Mouse (Mus musculus): ENCODE results near the gene Il17c. TPM values are rescaled to one million over a fixed set of nuclear protein-coding genes. Genes with fewer than 3 reads are reported as not detected.

Gene Il17c
- polyA plus RNA-seq, 1 experiment, result 0.11 TPM

DNA sequence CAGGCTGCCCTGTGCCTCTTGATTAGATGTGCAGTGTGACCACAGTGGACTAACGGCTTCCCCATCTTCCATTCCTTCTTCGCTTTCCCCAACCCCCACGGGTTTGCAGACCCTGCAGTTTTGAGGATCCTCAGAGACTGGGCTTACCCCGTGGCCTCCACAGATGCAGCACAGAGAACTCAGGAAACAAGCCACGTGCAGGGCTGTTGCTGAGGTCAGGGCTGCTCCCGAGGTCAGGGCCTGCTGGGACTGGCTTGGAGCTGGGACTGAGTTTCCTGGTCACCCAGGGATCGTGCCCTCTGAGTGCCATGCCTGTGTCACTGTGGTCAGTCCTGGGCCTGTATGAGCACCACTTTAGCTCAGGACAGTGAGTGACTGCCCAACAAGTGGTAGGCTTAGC, 43.2 kb downstream of the Il17c start:
- no peaks in the 10 kb centered on the region for H3K36me3 ChIP-seq (ENCODE audit: control insufficient read depth, insufficient read depth, low read length)
- no peak for DNase-seq
- H3K27ac ChIP-seq (ENCODE audit: insufficient read depth, low read depth, low read length), result no peak overlapping the region
- WGBS, result 70% methylated on average over 7 of the region's 7 CpGs
- H3K4me3 ChIP-seq (ENCODE audit: insufficient read depth, low read depth, low read length), result no peak overlapping the region
- H3K4me1 ChIP-seq (ENCODE audit: control insufficient read depth, insufficient read depth, low read length), result peaks cover 17% of the 10 kb centered on the region
- no peaks in the 10 kb centered on the region for H3K27me3 ChIP-seq (replicated peaks; ENCODE audit: control insufficient read depth, insufficient read depth, low read length)
- TF ChIP-seq POLR2A (IDR thresholded peaks at IDR 0.05; ENCODE audit: low read depth, low read length), result no peak
- TF ChIP-seq CTCF (conservative IDR thresholded peaks at IDR 0.05; ENCODE audit: insufficient read depth, insufficient read length, low read depth, low read length), result no peak

GRCm38 (mm10) chr8:122467816-122468215, 46.0 kb downstream of the Il17c start:
- peaks cover 6% of the 10 kb centered on the region; the same call in 1 of the 2 replicates for H3K4me1 ChIP-seq (ENCODE audit: control insufficient read depth, insufficient read depth, low read length)
- no peaks in the 10 kb centered on the region for H3K36me3 ChIP-seq (ENCODE audit: control insufficient read depth, insufficient read depth, low read length)
- 89% methylated on average over 13 of the region's 13 CpGs for WGBS
- H3K27me3 ChIP-seq (replicated peaks; ENCODE audit: control insufficient read depth, insufficient read depth, low read length), result no peaks in the 10 kb centered on the region
- H3K4me3 ChIP-seq (ENCODE audit: insufficient read depth, low read depth, low read length), result no peak overlapping the region
- no peak for TF ChIP-seq POLR2A (IDR thresholded peaks at IDR 0.05; ENCODE audit: low read depth, low read length)
- TF ChIP-seq CTCF (conservative IDR thresholded peaks at IDR 0.05; ENCODE audit: insufficient read depth, insufficient read length, low read depth, low read length), result no peak
- H3K27ac ChIP-seq (ENCODE audit: insufficient read depth, low read depth, low read length), result no peak overlapping the region
- no peak for DNase-seq

DNA sequence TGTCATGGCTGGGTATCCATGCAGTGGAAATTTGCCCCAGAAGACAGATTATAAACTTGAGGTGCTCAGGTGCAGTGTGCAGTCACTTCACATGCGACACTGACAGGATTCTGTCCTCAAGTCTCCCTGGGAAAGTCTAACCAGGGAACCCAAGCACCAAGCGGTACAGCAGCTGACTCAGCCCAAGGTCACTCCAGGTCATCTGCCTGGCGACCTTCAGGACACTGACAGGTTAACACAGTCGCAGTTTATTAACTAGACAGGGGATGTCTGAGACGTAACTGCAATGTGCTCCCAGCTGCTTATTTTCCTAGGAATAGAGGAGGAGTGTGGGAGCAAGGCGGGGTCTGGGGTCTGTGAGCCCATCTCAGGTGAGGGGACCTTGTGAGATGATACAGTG, 47.6 kb downstream of the Il17c start:
- peaks cover 6% of the 10 kb centered on the region; the same call in 1 of the 2 replicates for H3K4me1 ChIP-seq (ENCODE audit: control insufficient read depth, insufficient read depth, low read length)
- no peak overlapping the region for H3K4me3 ChIP-seq (ENCODE audit: insufficient read depth, low read depth, low read length)
- H3K36me3 ChIP-seq (ENCODE audit: control insufficient read depth, insufficient read depth, low read length), result no peaks in the 10 kb centered on the region
- H3K27me3 ChIP-seq (replicated peaks; ENCODE audit: control insufficient read depth, insufficient read depth, low read length), result no peaks in the 10 kb centered on the region
- no peak for TF ChIP-seq POLR2A (IDR thresholded peaks at IDR 0.05; ENCODE audit: low read depth, low read length)
- TF ChIP-seq CTCF (conservative IDR thresholded peaks at IDR 0.05; ENCODE audit: insufficient read depth, insufficient read length, low read depth, low read length), result no peak
- H3K27ac ChIP-seq (ENCODE audit: insufficient read depth, low read depth, low read length), result no peak overlapping the region
- 59% methylated on average over 6 of the region's 6 CpGs for WGBS
- peak; percentile 46 for DNase-seq

DNA sequence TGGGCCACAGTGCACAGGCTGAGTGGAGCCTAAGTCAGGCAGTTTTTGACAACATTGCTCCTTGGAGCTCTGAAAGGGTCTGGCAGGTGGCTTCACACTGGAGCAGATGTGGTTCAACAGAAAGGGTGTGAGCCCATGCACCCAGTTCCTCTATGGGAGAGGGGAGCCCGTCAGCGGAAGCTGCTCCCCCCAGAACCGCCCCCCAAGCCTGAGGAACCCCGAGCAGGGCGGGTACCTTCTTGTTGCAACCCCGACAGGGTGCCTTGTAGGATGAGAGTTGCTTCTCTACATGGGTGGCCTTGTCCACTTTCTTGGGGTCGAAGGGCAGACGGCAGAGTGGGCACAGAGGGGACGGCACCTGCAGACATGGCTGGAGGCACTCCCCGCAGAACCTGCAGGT, 48.1 kb downstream of the Il17c start:
- H3K4me3 ChIP-seq (ENCODE audit: insufficient read depth, low read depth, low read length), result no peak overlapping the region
- TF ChIP-seq POLR2A (IDR thresholded peaks at IDR 0.05; ENCODE audit: low read depth, low read length) (no peak), CTCF (conservative IDR thresholded peaks at IDR 0.05; ENCODE audit: insufficient read depth, insufficient read length, low read depth, low read length) (no peak)
- no peaks in the 10 kb centered on the region for H3K27me3 ChIP-seq (replicated peaks; ENCODE audit: control insufficient read depth, insufficient read depth, low read length)
- H3K36me3 ChIP-seq (ENCODE audit: control insufficient read depth, insufficient read depth, low read length), result no peaks in the 10 kb centered on the region
- peaks cover 8% of the 10 kb centered on the region for H3K4me1 ChIP-seq (ENCODE audit: control insufficient read depth, insufficient read depth, low read length)
- no peak for DNase-seq
- 91% methylated on average over 10 of the region's 10 CpGs for WGBS
- H3K27ac ChIP-seq (ENCODE audit: insufficient read depth, low read depth, low read length), result no peak overlapping the region

DNA sequence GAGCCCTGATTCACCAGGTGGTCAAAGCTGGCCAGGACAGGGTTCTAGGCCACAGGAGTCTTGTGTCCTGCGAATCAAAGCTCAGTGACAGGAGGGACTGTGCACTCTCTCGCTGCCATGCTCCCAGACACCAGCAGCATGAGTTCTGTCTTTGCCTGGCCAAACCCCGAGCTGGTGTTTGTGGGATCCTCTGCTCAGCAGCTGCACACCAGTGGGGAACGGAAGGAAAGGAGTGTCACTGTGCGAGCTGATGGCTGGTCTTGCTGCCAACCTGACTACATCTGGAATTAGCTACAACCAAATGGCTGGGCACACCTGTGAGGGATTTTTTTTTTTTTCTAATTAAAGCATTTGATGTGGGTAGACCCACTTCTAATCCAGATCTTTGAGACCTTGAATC, 48.9 kb downstream of the Il17c start:
- Histone ChIP-seq H3K36me3 (ENCODE audit: control insufficient read depth, insufficient read depth, low read length) (no peaks in the 10 kb centered on the region), H3K27ac (ENCODE audit: insufficient read depth, low read depth, low read length) (no peak overlapping the region), H3K27me3 (replicated peaks; ENCODE audit: control insufficient read depth, insufficient read depth, low read length) (no peaks in the 10 kb centered on the region), H3K4me1 (ENCODE audit: control insufficient read depth, insufficient read depth, low read length) (peaks cover 8% of the 10 kb centered on the region), H3K4me3 (ENCODE audit: insufficient read depth, low read depth, low read length) (no peak overlapping the region)
- no peak for DNase-seq
- no peak for TF ChIP-seq POLR2A (IDR thresholded peaks at IDR 0.05; ENCODE audit: low read depth, low read length)
- no peak for TF ChIP-seq CTCF (conservative IDR thresholded peaks at IDR 0.05; ENCODE audit: insufficient read depth, insufficient read length, low read depth, low read length)
- WGBS, result 88% methylated on average over 5 of the region's 5 CpGs

Other genes starting within 250 kb of the Il17c start
- gene Zfpm1, start 139.9 kb upstream of the Il17c start, polyA plus RNA-seq (2012; rRNA removed), result 9.7 and 11.8 TPM in 2 replicates
- 0.05 TPM in 1 of 2 replicates, not detected in the other for gene Trhr2, start 61.3 kb upstream of the Il17c start, polyA plus RNA-seq (2012; rRNA removed)
- 23.3 and 24.1 TPM in 2 replicates for gene Zc3h18, start 45.4 kb upstream of the Il17c start, polyA plus RNA-seq (2012; rRNA removed)
- gene Cyba, start 10.9 kb downstream of the Il17c start, polyA plus RNA-seq (2012; rRNA removed), result 1,266 and 1,342 TPM in 2 replicates
- 68.7 and 77.3 TPM in 2 replicates for gene Mvd, start 21.4 kb downstream of the Il17c start, polyA plus RNA-seq (2012; rRNA removed)
- gene Snai3, start 38.7 kb downstream of the Il17c start, polyA plus RNA-seq (2012; rRNA removed), result 1.6 and 1.7 TPM in 2 replicates
- 64.4 and 64.5 TPM in 2 replicates for gene Rnf166, start 54.0 kb downstream of the Il17c start, polyA plus RNA-seq (2012; rRNA removed)
- gene Ctu2, start 54.1 kb downstream of the Il17c start, polyA plus RNA-seq (2012; rRNA removed), result 16.8 and 21.1 TPM in 2 replicates
- gene Piezo1, start 129.3 kb downstream of the Il17c start, polyA plus RNA-seq (2012; rRNA removed), result 102 and 121 TPM in 2 replicates
- gene Cdt1, start 146.0 kb downstream of the Il17c start, polyA plus RNA-seq (2012; rRNA removed), result 7.1 and 8.6 TPM in 2 replicates
- gene Aprt, start 154.9 kb downstream of the Il17c start, polyA plus RNA-seq (2012; rRNA removed), result 177 and 190 TPM in 2 replicates
- 36.2 and 44.5 TPM in 2 replicates for gene Galns, start 189.4 kb downstream of the Il17c start, polyA plus RNA-seq (2012; rRNA removed)
- 258 and 302 TPM in 2 replicates for gene Trappc2l, start 189.6 kb downstream of the Il17c start, polyA plus RNA-seq (2012; rRNA removed)
- 0.11 TPM in 2 replicates for gene Pabpn1l, start 200.7 kb downstream of the Il17c start, polyA plus RNA-seq (2012; rRNA removed)